Mouse (Mus musculus) monocyte, adult 2 months (primary cell): ENCODE measurements around the gene Zscan12.

ENCODE experiments used
- DNase-seq, 2 experiments: peaks; one replicate each; pipeline ENCODE4 v3.0.0; 2022; ENCODE audit warnings: low spot score in 2 of 2, low read depth in 1 of 2

The Zscan12 gene

DNA sequence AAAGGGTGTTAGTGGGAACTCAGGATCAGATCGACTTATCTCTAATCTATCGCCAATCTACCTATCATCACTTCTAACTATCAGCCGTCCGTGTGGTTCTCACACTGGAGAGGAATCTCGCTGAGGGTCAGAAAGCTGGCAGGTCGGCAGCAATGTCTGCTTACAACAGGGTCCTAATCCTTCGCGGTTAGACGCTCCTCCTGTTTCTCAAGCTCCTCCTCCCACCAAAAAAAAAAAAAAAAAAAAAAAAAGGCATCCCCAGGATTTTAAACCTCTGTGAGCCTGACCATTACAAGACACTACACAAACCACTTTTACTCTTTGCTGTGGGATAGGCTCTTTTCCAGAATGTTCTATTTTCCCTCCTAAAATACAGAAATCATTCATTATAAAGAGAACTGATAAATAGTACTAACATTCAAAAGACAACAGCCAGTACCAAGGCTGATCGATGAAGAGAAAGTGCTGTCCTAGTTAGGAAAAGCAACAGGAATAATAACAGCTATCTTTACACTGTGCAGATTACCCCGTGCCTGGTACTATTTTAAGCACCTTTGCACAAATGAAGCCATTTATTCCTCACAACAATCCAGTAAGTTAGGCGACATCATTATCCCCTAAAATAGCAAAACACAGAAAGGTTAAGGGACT is 39.1 kb downstream of the Zscan12 start:
- DNase-seq: no peak

DNA sequence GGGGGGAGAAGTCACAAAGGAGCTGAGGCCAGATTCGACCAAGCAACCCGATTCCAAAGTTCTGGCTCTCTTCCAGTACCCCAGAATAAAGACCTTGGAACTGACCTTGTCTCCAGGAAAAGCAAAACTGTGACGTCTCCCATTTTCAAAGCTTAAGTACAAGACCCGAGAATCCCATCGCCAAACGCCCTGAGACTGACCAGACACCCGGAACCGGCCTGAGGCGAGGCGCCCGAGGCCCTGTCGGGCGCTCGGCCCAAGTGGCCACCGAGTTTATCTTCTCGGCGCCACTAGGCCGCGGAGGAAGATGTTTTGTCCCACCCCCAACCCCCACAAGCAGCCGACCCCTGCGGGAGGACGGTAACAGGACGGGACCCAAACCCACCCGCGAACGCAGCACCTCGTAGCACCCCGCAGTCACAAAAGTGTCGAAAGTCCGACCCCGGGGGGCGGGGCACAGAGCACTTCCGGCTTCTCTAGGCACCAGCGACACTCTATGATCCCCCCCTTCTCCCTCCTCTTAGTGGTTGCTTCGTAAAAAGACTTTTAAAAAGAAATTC is 39.7 kb downstream of the Zscan12 start, which contains the start of gene Zkscan3:
Zkscan3 (minus strand) TSS at position 469 of the 560 bp plus-strand sequence.
- peak; percentile 32 to 63 for DNase-seq

DNA sequence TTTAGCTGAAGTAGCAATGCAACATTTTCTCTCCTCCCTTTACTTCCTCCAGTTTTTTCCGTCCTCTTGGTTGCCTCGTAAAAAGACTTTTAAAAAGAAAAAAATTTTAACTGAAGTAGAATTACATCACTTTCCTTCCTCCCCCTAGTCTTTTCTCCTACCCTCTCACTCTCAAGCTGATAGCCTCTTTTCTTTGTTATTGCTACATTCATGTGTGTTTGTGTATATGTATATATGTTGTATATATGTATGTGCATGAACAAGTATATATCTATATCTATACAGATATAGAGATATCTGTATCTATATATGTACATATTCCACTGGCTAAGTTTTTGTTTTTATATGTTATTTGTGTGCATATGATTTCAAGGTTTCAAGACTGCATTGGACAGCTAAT is 40.2 kb downstream of the Zscan12 start:
- no peak for DNase-seq

DNA sequence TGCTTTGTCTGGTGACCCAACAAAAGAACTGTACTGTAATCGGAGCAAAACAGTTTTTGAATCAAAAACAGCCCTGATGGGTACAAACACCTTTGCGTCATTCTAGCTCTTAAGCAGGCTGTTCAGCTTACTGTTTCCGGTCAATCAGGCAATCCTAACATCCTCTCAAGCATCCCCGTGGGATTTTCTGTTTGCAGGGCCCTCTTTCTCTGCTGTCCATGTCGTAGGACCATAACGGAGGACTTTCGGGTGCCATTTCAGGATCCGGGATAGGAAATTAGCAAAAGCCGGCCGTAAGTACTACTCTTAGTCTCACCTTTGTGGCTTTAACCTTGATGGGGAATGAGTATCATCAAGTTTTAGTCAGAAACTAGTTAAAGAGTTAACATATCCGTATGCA is 44.7 kb downstream of the Zscan12 start:
- DNase-seq: no peak

DNA sequence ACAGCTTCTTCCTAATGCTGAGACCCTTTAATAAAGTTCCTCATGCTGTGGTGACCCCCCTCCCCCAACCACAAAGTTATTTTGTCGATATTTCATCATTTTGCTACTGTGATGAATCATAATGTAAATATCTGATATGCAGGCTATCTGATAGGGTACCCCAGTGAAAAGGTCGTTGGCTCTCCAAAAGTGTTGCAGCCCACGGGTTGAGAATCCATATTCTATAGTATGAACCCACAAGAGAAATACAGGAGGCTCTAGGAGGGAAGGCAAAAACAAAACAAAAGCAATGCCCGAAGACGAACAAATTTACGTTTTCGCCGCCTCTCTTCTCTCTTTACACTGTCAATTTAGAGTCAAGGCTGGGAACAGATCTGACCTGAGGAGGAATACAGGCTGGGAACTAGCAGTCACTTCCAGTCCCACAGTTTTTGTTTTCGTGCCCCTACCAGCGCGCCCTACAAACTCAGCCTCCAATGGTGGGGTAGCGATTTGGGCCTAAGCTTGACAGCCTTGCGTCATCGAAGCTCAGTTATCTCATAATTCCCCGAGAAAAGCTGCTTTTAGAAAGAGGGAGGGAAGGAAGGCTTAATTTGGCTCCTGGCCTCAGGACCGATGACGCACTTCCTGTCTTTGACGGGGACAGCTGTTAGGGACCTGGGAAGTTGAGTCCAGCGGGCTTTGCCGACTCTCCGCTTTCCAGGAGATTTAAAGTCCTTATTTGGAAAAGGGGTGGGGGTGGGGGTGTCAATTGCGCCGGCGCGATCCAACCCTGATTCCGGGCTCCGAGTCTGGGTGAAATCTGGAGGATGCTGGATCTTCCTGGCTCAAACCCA is 45.6 kb downstream of the Zscan12 start:
- peak; percentile 4 to 12 for DNase-seq

DNA sequence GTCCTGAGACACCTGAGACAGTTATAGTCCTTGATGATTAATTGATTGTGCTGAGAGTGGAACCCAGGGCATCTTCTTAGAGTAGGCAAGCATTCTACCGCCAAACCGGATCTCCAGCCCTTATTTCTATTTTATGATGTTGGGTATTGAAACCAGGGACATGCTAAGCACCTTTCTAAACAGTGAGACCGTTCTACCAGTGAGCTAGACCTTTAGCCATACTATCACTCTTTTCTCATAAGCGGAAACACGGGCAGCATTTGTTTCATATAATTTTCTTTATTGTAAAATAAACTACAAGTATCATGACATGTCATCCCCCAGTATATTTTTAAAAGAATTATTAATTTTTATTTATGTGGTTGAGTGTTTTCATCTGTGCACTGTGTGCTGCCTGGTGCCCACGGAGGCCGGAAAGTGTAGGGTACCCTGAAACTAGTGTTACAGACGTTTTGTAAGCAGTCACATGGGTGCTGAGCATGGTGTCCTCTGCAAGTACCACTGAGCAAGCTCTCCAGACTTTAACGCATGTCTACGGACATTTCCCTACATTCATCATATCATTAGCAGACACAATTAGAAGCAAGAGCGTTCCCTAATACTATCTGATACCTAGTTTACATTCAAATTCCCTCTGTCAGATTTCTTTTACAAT is 46.3 kb downstream of the Zscan12 start:
- DNase-seq: no peak

DNA sequence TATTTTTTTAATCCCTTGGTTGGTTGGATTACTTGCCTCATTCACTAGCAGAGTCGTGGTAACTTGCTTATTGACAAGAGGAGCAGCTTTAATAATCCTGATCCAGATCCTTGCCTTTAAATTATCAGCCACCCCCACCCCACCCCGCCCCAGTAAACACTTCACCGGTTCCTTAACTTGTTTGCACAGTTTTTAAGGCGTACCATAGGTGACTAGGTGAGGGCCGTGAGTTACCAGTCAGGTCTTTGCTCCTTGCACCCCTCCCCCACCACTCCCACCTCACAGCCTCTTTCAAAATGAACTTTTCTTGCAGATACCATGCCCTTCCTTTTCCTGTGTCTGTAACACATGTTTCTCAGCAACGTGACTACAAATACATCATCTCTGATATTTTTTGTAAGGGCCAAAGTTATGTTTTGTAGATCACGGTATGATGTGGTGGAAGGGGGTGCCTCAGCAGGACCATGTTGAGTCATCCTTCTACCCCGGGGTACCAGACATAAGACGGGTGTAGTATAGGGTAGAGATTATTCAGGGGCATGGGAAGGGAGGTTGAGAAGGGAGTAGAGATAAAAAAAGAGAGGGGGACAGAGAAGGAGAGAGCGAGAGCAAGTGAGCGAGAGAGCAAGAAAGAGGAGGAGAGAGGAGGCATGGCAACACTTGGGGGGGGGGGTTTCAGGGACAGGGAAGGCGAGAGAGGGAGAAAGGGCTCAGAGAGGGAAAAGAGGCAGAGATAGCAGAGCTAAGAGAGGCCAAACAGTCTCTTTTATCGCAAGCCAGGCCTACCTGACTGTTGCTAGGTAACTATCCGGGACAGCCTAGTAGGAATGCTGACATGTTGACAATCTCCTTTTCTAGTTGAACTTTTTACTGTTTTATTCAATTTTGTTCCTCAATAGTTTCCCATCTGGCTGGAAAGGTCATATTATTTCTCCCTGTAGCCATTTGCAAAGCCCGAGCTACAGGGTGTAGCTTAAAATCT is 51.9 kb downstream of the Zscan12 start:
- DNase-seq: no peak

DNA sequence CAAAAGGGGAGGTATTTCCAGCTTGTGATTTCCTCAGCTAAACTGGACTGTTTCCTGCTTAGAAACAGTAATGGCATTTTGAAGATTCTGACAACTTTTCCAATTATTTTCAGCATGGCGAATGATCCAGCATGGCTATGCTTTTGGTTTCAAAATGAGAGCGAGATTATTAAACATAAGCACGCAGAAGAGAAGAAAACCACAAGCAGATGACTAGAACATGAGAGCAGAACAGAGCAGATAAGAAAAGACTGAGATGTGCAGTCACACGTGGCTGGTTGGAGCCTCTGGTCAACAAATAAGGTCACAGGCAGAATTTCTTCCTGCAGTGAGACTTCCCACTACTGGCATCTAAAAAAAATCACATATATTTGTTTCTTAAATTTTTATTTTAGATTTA is 52.6 kb downstream of the Zscan12 start:
- DNase-seq: no peak

DNA sequence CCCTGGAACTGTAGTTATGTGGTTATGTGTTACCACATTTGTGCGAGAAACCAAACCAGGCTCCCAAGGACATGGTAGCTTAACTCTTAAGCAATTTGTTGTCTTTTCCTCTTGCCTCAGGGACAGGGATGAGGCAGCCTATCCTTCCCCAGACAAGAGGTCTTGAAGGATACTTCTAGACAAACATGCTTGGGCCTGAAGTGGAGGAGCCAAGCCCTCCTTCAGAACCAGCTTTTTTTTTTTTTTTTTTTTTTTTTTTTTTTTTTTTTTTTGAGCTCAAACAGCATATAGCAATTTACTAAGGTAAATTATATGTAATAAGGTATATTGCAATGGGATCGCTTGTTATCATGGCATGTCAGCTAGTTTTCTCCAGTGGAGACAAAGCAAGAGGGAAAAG is 53.1 kb downstream of the Zscan12 start:
- DNase-seq: no peak

DNA sequence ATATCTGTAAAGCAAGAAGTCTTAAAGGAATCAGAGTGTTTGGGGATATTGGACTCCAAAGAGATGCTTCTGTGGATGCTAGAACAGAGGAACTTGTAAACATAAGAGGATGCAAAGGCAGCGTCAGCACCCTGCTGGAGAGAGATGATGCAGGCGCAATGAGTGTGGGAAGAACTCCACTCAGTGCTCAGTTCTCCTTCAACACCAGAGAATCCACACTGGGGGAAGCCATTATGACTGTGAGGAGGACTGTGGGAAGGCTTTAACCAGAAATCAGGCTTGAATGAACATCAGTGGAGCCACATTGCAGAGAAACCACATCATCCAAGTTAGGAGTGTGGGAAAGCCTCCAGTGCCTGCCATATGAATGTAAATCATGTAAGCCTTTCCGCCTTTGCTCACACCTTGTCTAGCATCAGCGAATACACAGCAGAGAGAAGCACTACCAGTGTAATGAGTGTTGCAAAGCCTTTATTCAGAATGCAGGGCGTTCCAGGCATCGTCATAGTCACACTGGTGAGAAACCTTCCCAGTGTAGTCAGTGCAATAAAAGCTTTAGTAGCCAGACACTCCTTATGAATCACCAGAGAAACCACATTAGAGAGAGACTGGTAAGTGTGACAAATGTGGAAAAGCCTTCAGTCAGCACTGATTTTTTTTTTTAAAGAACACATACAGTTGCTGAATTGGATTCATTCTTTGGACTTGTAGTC is 54.8 kb downstream of the Zscan12 start:
- no peak for DNase-seq

DNA sequence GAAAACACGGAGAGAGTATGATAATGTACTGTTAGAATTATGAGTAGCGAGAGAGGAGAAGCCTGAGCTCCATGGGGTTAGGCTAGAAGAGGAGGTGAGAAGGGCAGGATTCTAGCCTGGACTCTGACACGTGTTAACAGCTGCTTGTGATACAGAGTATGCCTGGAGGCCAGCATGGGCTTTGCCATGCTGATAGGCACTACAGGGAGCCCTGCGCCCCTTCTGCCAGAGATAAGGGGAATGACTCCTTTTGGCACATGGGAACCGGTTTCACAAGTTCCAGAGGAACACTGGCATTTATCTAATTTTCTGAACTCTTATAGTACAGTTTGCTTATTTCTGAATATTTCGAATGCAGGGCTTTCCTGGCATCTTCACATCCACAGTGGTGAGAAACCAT is 56.2 kb downstream of the Zscan12 start:
- DNase-seq: no peak
